Mouse (Mus musculus) hindbrain, embryonic 15.5 days (tissue): ENCODE measurements around the gene Adcy2. TPM values are rescaled to one million over a fixed set of nuclear protein-coding genes. Genes with fewer than 3 reads are reported as not detected.

Experiments
- ATAC-seq: fragments of 200-750 bp; cut with Nextera tagmentation; 2 replicates; pipeline ENCODE4 v1.8.0; 2017; ENCODE audit warnings: low read depth, moderate number of reproducible peaks, moderate TSS enrichment; ENCODE audit not compliant: low FRiP score
- H3K27ac ChIP-seq: fragments of 300-500 bp; sonication (generic); replicated peaks from 2 replicates; pipeline ENCODE4 v1.5.1; 2015; ENCODE audit warnings: mild to moderate bottlenecking, inconsistent platforms
- H3K27me3 ChIP-seq: fragments of 300-500 bp; sonication (generic); 2 replicates; pipeline ENCODE4 v1.6.1; 2015; ENCODE audit warnings: control low read depth, inconsistent platforms
- H3K36me3 ChIP-seq: fragments of 300-500 bp; sonication (generic); 2 replicates; pipeline ENCODE4 v1.6.1; 2015; ENCODE audit warnings: control low read depth, inconsistent platforms
- H3K4me1 ChIP-seq: fragments of 300-500 bp; sonication (generic); replicated peaks from 2 replicates; pipeline ENCODE4 v1.6.1; 2015; ENCODE audit warnings: control low read depth, inconsistent platforms
- H3K4me2 ChIP-seq: fragments of 300-500 bp; sonication (generic); 2 replicates; pipeline ENCODE4 v1.6.1; 2015; ENCODE audit warnings: moderate library complexity, mild to moderate bottlenecking, inconsistent platforms
- H3K4me3 ChIP-seq: fragments of 300-500 bp; sonication (generic); 2 replicates; pipeline ENCODE4 v1.5.1; 2015; ENCODE audit warnings: mild to moderate bottlenecking, inconsistent platforms
- H3K9ac ChIP-seq: fragments of 300-500 bp; sonication (generic); 2 replicates; pipeline ENCODE4 v1.6.1; 2015; ENCODE audit warnings: inconsistent platforms
- H3K9me3 ChIP-seq: fragments of 300-500 bp; sonication (generic); 2 replicates; pipeline ENCODE4 v1.6.1; 2016; ENCODE audit warnings: control low read depth, inconsistent platforms
- whole genome bisulfite sequencing: fragments of 180-500 bp; shearing (Covaris S2); methylation state at CpG from one replicate; pipeline ENCODE4 v1.1.7; 2015; 5-methylcytosine and 5-hydroxymethylcytosine counted together
- polyA plus RNA-seq: library from polyadenylated mRNA; unstranded; fragments of >200 nt; fragmentation: Nextera tagmentation; extraction: Ambion mirVana; gene quantifications from 2 replicates; pipeline ENCODE4 v1.2.1, GENCODE M21; 2015

The Adcy2 gene
- polyA plus RNA-seq, 1 experiment from 2014 or later, result 14.6 TPM

GRCm38 (mm10) chr13:68799777-68800176 lies 199.6 kb downstream of the Adcy2 start:
- H3K4me1 ChIP-seq, result no peaks in the 10 kb centered on the region
- H3K9ac ChIP-seq, result no peak overlapping the region
- no peak overlapping the region for H3K27ac ChIP-seq
- no peak overlapping the region for H3K4me3 ChIP-seq
- no peaks in the 10 kb centered on the region for H3K27me3 ChIP-seq
- H3K36me3 ChIP-seq, result no peaks in the 10 kb centered on the region
- ATAC-seq, result no peak
- 63% methylated on average over 6 of the region's 6 CpGs for WGBS
- no peak overlapping the region for H3K4me2 ChIP-seq
- no peaks in the 10 kb centered on the region for H3K9me3 ChIP-seq

- Histone ChIP-seq H3K9me3 (no peaks in the 10 kb centered on the region), H3K27me3 (no peaks in the 10 kb centered on the region), H3K4me1 (no peaks in the 10 kb centered on the region), H3K4me3 (no peak overlapping the region), H3K9ac (no peak overlapping the region), H3K27ac (no peak overlapping the region), H3K4me2 (no peak overlapping the region), H3K36me3 (no peaks in the 10 kb centered on the region)
- ATAC-seq, result no peak
These were observed 206.1 kb downstream of the Adcy2 start for GRCm38 (mm10) chr13:68793286-68793685.

- Histone ChIP-seq H3K9ac (no peak overlapping the region), H3K36me3 (no peaks in the 10 kb centered on the region), H3K4me3 (no peak overlapping the region), H3K27ac (no peak overlapping the region), H3K4me2 (no peak overlapping the region), H3K27me3 (no peaks in the 10 kb centered on the region), H3K4me1 (no peaks in the 10 kb centered on the region), H3K9me3 (no peaks in the 10 kb centered on the region)
- WGBS, result 89% methylated on average over 8 of the region's 8 CpGs
- ATAC-seq, result no peak
These were observed 211.9 kb downstream of the Adcy2 start for GRCm38 (mm10) chr13:68787286-68788061.

- H3K27ac ChIP-seq, result no peak overlapping the region
- no peak overlapping the region for H3K4me2 ChIP-seq
- H3K9ac ChIP-seq, result no peak overlapping the region
- H3K4me3 ChIP-seq, result no peak overlapping the region
- 75% methylated on average over 1 of the region's 1 CpGs for WGBS
- no peaks in the 10 kb centered on the region for H3K4me1 ChIP-seq
- H3K9me3 ChIP-seq, result no peaks in the 10 kb centered on the region
- no peaks in the 10 kb centered on the region for H3K36me3 ChIP-seq
- ATAC-seq, result no peak
- H3K27me3 ChIP-seq, result no peaks in the 10 kb centered on the region
These were observed 216.2 kb downstream of the Adcy2 start for GRCm38 (mm10) chr13:68783096-68783495.

- no peak overlapping the region for H3K4me2 ChIP-seq
- H3K36me3 ChIP-seq, result no peaks in the 10 kb centered on the region
- ATAC-seq, result no peak
- no peaks in the 10 kb centered on the region for H3K27me3 ChIP-seq
- H3K27ac ChIP-seq, result no peak overlapping the region
- 89% methylated on average over 6 of the region's 6 CpGs for WGBS
- no peaks in the 10 kb centered on the region for H3K4me1 ChIP-seq
- H3K4me3 ChIP-seq, result no peak overlapping the region
- H3K9me3 ChIP-seq, result no peaks in the 10 kb centered on the region
- no peak overlapping the region for H3K9ac ChIP-seq
These were observed 221.2 kb downstream of the Adcy2 start for GRCm38 (mm10) chr13:68778011-68778672.

- H3K9ac ChIP-seq, result no peak overlapping the region
- ATAC-seq, result no peak
- H3K4me1 ChIP-seq, result no peaks in the 10 kb centered on the region
- H3K27me3 ChIP-seq, result no peaks in the 10 kb centered on the region
- H3K9me3 ChIP-seq, result no peaks in the 10 kb centered on the region
- no peak overlapping the region for H3K4me3 ChIP-seq
- H3K27ac ChIP-seq, result no peak overlapping the region
- no peaks in the 10 kb centered on the region for H3K36me3 ChIP-seq
- no peak overlapping the region for H3K4me2 ChIP-seq
- 66% methylated on average over 2 of the region's 2 CpGs for WGBS
These were observed 225.6 kb downstream of the Adcy2 start for GRCm38 (mm10) chr13:68773599-68774211.

GRCm38 (mm10) chr13:68768588-68768987 lies 230.8 kb downstream of the Adcy2 start:
- Histone ChIP-seq H3K4me3 (no peak overlapping the region), H3K27ac (no peak overlapping the region), H3K27me3 (no peaks in the 10 kb centered on the region), H3K36me3 (no peaks in the 10 kb centered on the region), H3K9me3 (no peaks in the 10 kb centered on the region), H3K4me1 (no peaks in the 10 kb centered on the region), H3K4me2 (no peak overlapping the region), H3K9ac (no peak overlapping the region)
- 96% methylated on average over 3 of the region's 3 CpGs for WGBS
- ATAC-seq, result no peak

- Histone ChIP-seq H3K4me2 (no peak overlapping the region), H3K27ac (no peak overlapping the region), H3K4me1 (no peaks in the 10 kb centered on the region), H3K36me3 (no peaks in the 10 kb centered on the region), H3K27me3 (no peaks in the 10 kb centered on the region), H3K9me3 (no peaks in the 10 kb centered on the region), H3K9ac (no peak overlapping the region), H3K4me3 (no peak overlapping the region)
- WGBS, result 87% methylated on average over 8 of the region's 8 CpGs
- 0 out of 2 replicates have a peak, but pooled peaks have one; percentile 48 for ATAC-seq
These were observed 233.3 kb downstream of the Adcy2 start for GRCm38 (mm10) chr13:68765896-68766578.

- 85% methylated on average over 3 of the region's 3 CpGs for WGBS
- Histone ChIP-seq H3K4me2 (no peak overlapping the region), H3K4me1 (no peaks in the 10 kb centered on the region), H3K36me3 (no peaks in the 10 kb centered on the region), H3K9ac (no peak overlapping the region), H3K27me3 (no peaks in the 10 kb centered on the region), H3K4me3 (no peak overlapping the region), H3K27ac (no peak overlapping the region), H3K9me3 (no peaks in the 10 kb centered on the region)
- ATAC-seq, result no peak
These were observed 234.7 kb downstream of the Adcy2 start for GRCm38 (mm10) chr13:68764614-68765013.

- no peak overlapping the region for H3K4me3 ChIP-seq
- no peak for ATAC-seq
- no peaks in the 10 kb centered on the region for H3K9me3 ChIP-seq
- H3K4me1 ChIP-seq, result no peaks in the 10 kb centered on the region
- WGBS, result 73% methylated on average over 9 of the region's 9 CpGs
- H3K27me3 ChIP-seq, result no peaks in the 10 kb centered on the region
- no peak overlapping the region for H3K9ac ChIP-seq
- H3K27ac ChIP-seq, result no peak overlapping the region
- no peak overlapping the region for H3K4me2 ChIP-seq
- H3K36me3 ChIP-seq, result no peaks in the 10 kb centered on the region
These were observed 249.5 kb downstream of the Adcy2 start for GRCm38 (mm10) chr13:68749801-68750200.

GRCm38 (mm10) chr13:68749370-68749769 lies 250.0 kb downstream of the Adcy2 start:
- Histone ChIP-seq H3K9me3 (no peaks in the 10 kb centered on the region), H3K27ac (no peak overlapping the region), H3K36me3 (no peaks in the 10 kb centered on the region), H3K9ac (no peak overlapping the region), H3K4me3 (no peak overlapping the region), H3K4me2 (no peak overlapping the region), H3K27me3 (no peaks in the 10 kb centered on the region), H3K4me1 (no peaks in the 10 kb centered on the region)
- no peak for ATAC-seq
- 90% methylated on average over 2 of the region's 2 CpGs for WGBS

GRCm38 (mm10) chr13:68745426-68745825 lies 253.9 kb downstream of the Adcy2 start:
- Histone ChIP-seq H3K4me1 (no peaks in the 10 kb centered on the region), H3K4me2 (no peak overlapping the region), H3K9me3 (no peaks in the 10 kb centered on the region), H3K4me3 (no peak overlapping the region), H3K9ac (no peak overlapping the region), H3K27me3 (no peaks in the 10 kb centered on the region), H3K27ac (no peak overlapping the region), H3K36me3 (no peaks in the 10 kb centered on the region)
- WGBS, result 87% methylated on average over 5 of the region's 5 CpGs
- no peak for ATAC-seq
